Mouse (Mus musculus): Measurements from ENCODE around the gene Emp3.

The Emp3 gene

GRCm38 (mm10) chr7:45869107-45869670 is 52.0 kb downstream of the Emp3 start:
- DNase-seq (ENCODE audit: low spot score): no peak

Data from MN1 (cell line).